Mouse (Mus musculus) embryonic facial prominence, embryonic 13.5 days (tissue): ENCODE data around the gene Luc7l2. TPM values are rescaled to one million over a fixed set of nuclear protein-coding genes. Genes with fewer than 3 reads are reported as not detected.

ENCODE experiments used
- ATAC-seq: fragments of 200-750 bp; cut with Nextera tagmentation; 2 replicates; pipeline ENCODE4 v1.8.0; 2017; ENCODE audit warnings: low read depth; ENCODE audit not compliant: insufficient number of reproducible peaks, insufficient read depth, low FRiP score, low TSS enrichment
- H3K27ac ChIP-seq: fragments of 300-500 bp; sonication (generic); 2 replicates; pipeline ENCODE4 v1.5.1; 2015; ENCODE audit warnings: moderate library complexity, mild to moderate bottlenecking, inconsistent platforms
- H3K27me3 ChIP-seq: fragments of 300-500 bp; sonication (generic); 2 replicates; pipeline ENCODE4 v1.6.1; 2015; ENCODE audit warnings: mild to moderate bottlenecking, inconsistent platforms
- H3K36me3 ChIP-seq: fragments of 300-500 bp; sonication (generic); 2 replicates; pipeline ENCODE4 v1.6.1; 2015; ENCODE audit warnings: mild to moderate bottlenecking, inconsistent platforms
- H3K4me1 ChIP-seq: fragments of 300-500 bp; sonication (generic); 2 replicates; pipeline ENCODE4 v1.6.1; 2015; ENCODE audit warnings: inconsistent platforms
- H3K4me2 ChIP-seq: fragments of 300-500 bp; sonication (generic); 2 replicates; pipeline ENCODE4 v1.6.1; 2015; ENCODE audit warnings: moderate library complexity, mild to moderate bottlenecking, inconsistent platforms
- H3K4me3 ChIP-seq: fragments of 300-500 bp; sonication (generic); 2 replicates; pipeline ENCODE4 v1.5.1; 2015; ENCODE audit warnings: mild to moderate bottlenecking, inconsistent platforms
- H3K9ac ChIP-seq: fragments of 300-500 bp; sonication (generic); 2 replicates; pipeline ENCODE4 v1.6.1; 2015; ENCODE audit warnings: mild to moderate bottlenecking, inconsistent platforms
- H3K9me3 ChIP-seq: fragments of 300-500 bp; sonication (generic); 2 replicates; pipeline ENCODE4 v1.6.1; 2016; ENCODE audit warnings: inconsistent platforms
- WGBS: fragments of 180-500 bp; shearing (Covaris S2); methylation state at CpG from one replicate; pipeline ENCODE4 v1.1.7; 2015; ENCODE audit warnings: mixed read lengths; 5-methylcytosine and 5-hydroxymethylcytosine counted together
- polyA plus RNA-seq: library from polyadenylated mRNA; unstranded; fragments of >200 nt; fragmentation: Nextera tagmentation; extraction: Ambion mirVana; gene quantifications from 2 replicates; pipeline ENCODE4 v1.2.1, GENCODE M21; 2015

The Luc7l2 gene
- polyA plus RNA-seq, 1 experiment from 2014 or later, result 59.2 TPM

DNA sequence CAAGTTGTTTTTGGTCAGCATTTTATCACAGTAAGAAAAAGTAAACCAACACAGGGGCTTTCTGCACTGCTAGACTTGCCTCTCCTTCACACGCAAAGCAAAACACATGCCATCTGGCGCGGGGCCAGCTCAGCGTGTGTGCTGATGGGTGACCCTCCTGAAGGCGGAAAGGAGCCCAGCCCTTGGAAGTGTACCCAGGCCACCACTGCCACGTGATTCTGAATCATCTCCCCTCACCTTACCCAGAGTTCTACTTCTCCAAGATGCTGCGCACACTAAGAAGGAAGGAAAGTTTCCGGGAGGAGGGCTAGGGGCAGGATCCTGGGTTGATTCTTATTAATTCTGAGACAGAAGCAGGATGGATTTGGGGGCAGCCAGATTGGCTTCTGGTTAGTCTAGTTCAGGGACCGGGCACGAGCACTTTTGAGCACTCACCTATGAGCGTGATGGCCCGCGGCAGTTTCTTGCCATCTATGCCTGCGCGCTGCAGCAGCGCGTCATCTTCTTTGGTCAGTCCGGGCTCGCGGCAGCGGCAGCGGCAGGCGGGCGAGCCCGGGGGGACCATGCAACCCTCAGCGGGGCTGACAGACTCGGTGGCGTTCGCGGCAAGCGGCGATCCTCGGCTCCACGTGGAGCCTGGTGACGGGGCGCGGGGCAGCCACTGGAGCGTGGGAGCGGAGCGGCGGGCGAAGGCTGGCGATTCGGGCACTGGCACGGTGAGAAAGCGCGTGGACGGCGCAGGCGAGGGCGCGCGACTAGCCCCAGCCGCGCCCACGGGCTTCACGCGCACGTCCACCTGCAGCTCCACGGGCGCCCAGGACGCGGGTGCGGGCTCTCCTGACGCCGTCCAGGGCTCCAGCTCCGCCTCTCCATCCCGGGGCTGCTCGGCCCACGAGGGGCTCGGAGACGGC is 85.1 kb downstream of the Luc7l2 start:
- WGBS, result 1% methylated on average over 72 of the region's 72 CpGs

DNA sequence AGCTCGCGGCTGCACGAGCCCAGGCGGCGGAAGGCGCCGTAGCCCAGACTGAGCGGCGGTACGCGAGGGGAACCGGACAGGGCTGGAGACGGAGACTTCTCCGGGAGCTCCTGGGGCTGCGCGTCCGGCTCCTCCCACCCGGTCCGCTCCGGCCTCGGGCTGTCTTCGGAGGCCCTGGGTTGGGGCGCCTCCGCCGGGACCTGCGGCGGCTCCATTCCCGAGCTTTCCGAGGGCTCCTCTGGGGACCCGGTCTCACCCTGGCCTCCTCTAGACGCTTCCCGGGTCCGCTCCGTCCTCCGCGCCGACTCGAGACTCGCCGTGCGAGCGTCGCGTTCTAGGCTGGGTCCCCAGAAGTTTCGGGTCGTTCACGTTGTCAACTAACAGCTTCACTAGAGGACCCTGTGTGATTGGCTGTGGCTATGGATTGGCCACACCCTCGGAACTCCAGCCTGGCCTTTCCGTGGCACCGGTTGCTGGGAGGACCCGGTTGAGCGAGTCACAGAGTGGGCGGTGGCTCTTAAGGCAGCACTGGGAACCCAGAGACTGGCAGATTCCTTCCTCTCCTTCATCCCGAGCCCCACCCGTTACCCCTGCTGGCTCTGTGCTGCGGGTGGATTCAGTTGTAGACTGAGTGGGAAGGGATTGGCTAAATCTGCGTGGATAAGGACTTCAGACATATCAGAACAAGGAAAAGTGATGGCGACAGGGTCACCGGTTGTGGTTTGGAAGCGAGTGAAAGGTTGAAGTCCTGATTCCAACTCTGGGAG is 85.9 kb downstream of the Luc7l2 start, which contains the start of gene Klrg2:
Gene Klrg2, minus strand, starts transcription at position 391 of the 767 bp plus-strand sequence.
- peaks cover 29% of the 10 kb centered on the region for H3K4me1 ChIP-seq
- peak within 1 kb of the TSS; percentile 68 for H3K9ac ChIP-seq
- peak within 1 kb of the TSS; percentile 100 for H3K4me2 ChIP-seq
- 1% methylated on average over 60 of the region's 60 CpGs for WGBS
- no peak within 1 kb of the TSS for H3K27ac ChIP-seq
- H3K27me3 ChIP-seq, result peaks cover 90% of the 10 kb centered on the region
- H3K9me3 ChIP-seq, result no peaks in the 10 kb centered on the region
- H3K4me3 ChIP-seq, result peak within 1 kb of the TSS; percentile 59
- peak; percentile 75 for ATAC-seq
- no peaks in the 10 kb centered on the region for H3K36me3 ChIP-seq

More for the DNA sequence above, 85.1 kb downstream of the Luc7l2 start:
- Histone ChIP-seq H3K27me3 (peaks cover 83% of the 10 kb centered on the region), H3K9me3 (no peaks in the 10 kb centered on the region), H3K27ac (no peak overlapping the region), H3K4me3 (peak overlapping the region; percentile 59), H3K4me1 (peaks cover 26% of the 10 kb centered on the region), H3K36me3 (no peaks in the 10 kb centered on the region), H3K4me2 (peak overlapping the region; percentile 100), H3K9ac (peak overlapping the region; percentile 68)
- ATAC-seq, result peak; percentile 65; the same call in 1 of the 2 replicates

DNA sequence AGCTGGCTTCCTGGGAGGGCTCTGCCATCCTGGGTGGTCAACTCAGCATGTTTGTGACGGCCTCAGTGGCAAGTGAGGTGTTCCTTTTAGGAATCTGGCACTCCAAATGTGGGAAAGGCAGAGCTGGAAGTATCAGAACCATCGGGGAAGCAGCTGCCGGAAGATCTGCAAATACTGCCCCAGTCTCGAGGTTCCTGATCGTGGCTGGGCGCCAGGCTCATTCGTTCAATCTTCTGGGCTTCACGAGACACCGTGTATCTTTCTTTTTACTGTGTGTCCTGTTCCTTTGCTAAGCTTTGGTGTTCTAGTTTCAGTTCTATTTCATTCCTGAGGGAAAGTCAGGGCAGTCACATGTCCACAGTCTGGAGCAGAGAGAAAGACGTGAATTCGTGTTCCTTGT is 89.3 kb downstream of the Luc7l2 start:
- Histone ChIP-seq H3K9me3 (no peaks in the 10 kb centered on the region), H3K27me3 (peaks cover 76% of the 10 kb centered on the region), H3K36me3 (no peaks in the 10 kb centered on the region), H3K4me2 (no peak overlapping the region), H3K27ac (no peak overlapping the region), H3K9ac (no peak overlapping the region), H3K4me1 (peaks cover 29% of the 10 kb centered on the region), H3K4me3 (no peak overlapping the region)
- WGBS, result 67% methylated on average over 11 of the region's 11 CpGs
- no peak for ATAC-seq

DNA sequence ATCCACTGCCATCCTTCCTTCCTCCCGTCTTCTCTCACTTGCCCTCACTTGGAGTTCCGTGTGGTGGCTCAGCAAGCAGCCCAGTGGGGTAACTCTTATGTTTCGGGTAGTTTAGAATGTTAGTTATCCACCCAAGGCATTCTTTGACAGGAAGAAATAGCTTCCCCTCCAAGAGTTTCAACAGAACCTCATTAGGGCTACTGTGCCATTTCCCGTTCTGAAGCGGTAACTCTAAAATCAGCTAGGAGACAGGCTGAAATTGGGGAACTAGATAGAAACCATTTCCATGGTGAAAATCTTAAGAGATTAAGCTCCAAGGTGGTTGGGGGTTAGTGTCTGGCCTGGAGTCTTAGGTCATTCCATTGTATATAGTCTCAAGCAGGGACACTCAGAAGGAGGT is 90.1 kb downstream of the Luc7l2 start:
- Histone ChIP-seq H3K9ac (no peak overlapping the region), H3K9me3 (no peaks in the 10 kb centered on the region), H3K4me2 (no peak overlapping the region), H3K36me3 (no peaks in the 10 kb centered on the region), H3K4me3 (no peak overlapping the region), H3K27ac (no peak overlapping the region), H3K4me1 (peaks cover 21% of the 10 kb centered on the region), H3K27me3 (peaks cover 68% of the 10 kb centered on the region)
- ATAC-seq, result no peak
- WGBS, result 66% methylated on average over 5 of the region's 5 CpGs

DNA sequence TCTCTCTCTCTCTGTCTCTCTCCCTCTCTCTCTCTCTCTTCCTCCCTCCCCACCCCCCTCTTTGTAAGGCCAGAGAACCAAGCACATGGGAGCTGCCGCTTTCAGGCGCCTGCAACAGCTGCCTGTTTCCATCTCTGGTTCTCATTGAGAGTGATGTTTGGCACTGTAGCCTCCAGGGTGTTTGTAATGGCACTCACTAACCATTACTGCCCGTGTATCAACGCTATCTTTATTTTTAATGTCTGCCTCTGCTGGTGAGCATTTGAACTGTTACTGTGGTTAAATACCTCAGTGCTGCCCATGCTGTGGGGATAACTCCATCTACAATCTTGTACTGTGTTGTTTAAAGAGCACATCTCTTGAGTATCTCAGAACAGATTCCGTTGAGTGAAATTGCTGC is 90.5 kb downstream of the Luc7l2 start:
- H3K4me1 ChIP-seq, result peaks cover 17% of the 10 kb centered on the region
- no peak for ATAC-seq
- no peak overlapping the region for H3K4me2 ChIP-seq
- H3K9ac ChIP-seq, result no peak overlapping the region
- H3K36me3 ChIP-seq, result no peaks in the 10 kb centered on the region
- H3K27me3 ChIP-seq, result peaks cover 64% of the 10 kb centered on the region
- 31% methylated on average over 5 of the region's 5 CpGs for WGBS
- no peaks in the 10 kb centered on the region for H3K9me3 ChIP-seq
- H3K4me3 ChIP-seq, result no peak overlapping the region
- H3K27ac ChIP-seq, result no peak overlapping the region

DNA sequence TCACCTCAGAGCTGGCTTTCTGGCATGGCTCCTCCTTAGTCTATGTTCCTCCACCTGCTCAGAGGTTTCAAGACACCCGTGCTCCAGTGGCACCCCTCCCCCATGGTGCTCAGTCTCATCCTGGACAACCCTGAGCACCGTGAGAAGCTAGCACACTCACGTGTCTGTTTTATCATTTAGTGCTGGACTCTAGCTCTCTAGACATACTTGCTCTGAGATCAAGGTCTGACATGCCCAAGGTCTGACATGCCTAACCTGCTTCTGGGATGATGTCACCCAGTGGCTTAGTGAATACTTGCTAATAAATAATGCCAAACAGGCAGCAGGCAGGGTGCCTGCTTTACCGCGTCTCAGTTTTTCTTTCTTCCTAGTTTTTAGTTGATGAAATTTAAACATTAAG is 91.5 kb downstream of the Luc7l2 start:
- H3K27me3 ChIP-seq, result peaks cover 54% of the 10 kb centered on the region
- H3K9ac ChIP-seq, result no peak overlapping the region
- no peak overlapping the region for H3K27ac ChIP-seq
- no peaks in the 10 kb centered on the region for H3K36me3 ChIP-seq
- H3K9me3 ChIP-seq, result no peaks in the 10 kb centered on the region
- no peak overlapping the region for H3K4me3 ChIP-seq
- 68% methylated on average over 5 of the region's 5 CpGs for WGBS
- ATAC-seq, result no peak
- H3K4me2 ChIP-seq, result no peak overlapping the region
- H3K4me1 ChIP-seq, result 0 out of 2 replicates have a peak, but pooled peaks cover 8% of the 10 kb centered on the region

DNA sequence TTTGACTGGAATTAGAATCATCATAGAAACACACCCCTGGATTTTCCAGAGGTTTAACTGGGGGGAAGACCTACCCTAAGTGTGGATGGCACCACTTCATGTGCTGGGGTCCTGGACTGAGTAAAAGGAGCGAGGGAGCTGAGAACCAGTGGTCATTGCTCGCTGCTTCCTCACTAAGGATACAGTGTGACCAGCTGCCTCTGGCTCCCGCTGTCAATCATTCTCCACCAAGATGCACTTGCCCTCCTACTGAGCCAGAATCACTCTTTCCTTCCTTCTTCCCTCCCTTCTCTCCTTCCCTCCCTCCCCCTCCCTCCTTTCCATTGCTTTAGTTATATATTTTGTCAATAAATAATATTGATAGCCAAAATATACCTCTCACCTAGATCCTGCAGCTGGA is 91.9 kb downstream of the Luc7l2 start:
- Histone ChIP-seq H3K9me3 (no peaks in the 10 kb centered on the region), H3K4me3 (no peak overlapping the region), H3K27me3 (peaks cover 50% of the 10 kb centered on the region), H3K4me2 (no peak overlapping the region), H3K27ac (no peak overlapping the region), H3K36me3 (no peaks in the 10 kb centered on the region), H3K9ac (no peak overlapping the region), H3K4me1 (0 out of 2 replicates have a peak, but pooled peaks cover 8% of the 10 kb centered on the region)
- 74% methylated on average over 3 of the region's 3 CpGs for WGBS
- no peak for ATAC-seq

DNA sequence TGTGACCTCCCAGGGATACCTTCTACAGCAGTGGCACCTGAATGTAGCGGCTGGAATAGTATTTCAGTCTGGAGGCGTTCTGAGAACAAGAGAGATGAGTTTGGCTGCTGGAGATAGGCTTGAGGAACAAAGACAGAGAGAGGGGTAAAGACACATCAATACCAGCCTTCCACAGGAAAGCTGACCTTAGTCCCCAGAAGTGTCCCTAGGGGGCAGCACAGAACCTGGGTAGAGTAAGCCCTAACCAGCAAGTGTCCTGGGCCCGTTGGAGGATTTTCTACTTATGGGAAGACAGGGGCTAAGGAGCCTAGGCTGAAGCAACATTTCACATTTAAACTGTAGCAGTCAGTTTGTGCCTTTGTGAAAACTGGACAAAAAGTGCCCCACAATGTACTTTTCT is 98.4 kb downstream of the Luc7l2 start:
- WGBS, result 66% methylated on average over 3 of the region's 3 CpGs

DNA sequence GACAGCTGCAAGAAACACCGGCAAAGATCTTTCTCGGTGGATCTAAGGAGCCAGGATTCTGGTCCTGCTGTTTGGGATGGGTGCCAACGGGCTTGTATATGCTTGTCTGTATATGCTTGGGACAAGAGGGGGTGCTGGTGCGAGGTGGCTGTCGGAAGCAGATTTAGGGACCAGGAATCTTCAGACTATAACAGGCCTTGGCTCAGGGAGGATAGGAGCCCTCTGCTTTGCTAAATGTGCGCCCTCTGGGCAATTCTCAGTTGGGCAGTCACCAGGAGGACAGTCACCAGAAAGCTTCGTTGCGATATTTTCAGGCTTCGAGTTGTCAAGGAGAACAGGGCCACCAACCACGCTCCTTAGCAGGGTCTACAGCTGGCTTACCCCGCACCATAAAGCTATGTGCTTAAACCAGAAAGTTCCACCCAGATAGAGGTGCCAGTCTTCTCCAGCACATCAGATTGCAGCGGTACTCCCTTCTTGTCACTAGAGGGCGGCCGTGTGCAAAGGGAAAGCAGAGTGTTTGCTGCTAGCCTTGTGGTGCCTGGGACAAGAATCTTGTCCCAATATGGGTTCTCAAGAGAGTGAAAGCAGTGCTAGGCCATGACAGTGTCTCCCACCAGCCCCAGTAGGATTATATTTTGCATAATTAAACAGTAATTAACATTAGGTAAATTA is 99.3 kb downstream of the Luc7l2 start:
- 38% methylated on average over 14 of the region's 14 CpGs for WGBS
- Histone ChIP-seq H3K9ac (no peak overlapping the region), H3K9me3 (no peaks in the 10 kb centered on the region), H3K27me3 (no peaks in the 10 kb centered on the region), H3K4me2 (no peak overlapping the region), H3K4me3 (no peak overlapping the region), H3K27ac (no peak overlapping the region), H3K4me1 (no peaks in the 10 kb centered on the region), H3K36me3 (no peaks in the 10 kb centered on the region)
- ATAC-seq, result no peak

More for the DNA sequence above, 98.4 kb downstream of the Luc7l2 start:
- Histone ChIP-seq H3K9me3 (no peaks in the 10 kb centered on the region), H3K9ac (no peak overlapping the region), H3K27me3 (peaks cover 3% of the 10 kb centered on the region; the same call in 1 of the 2 replicates), H3K4me2 (no peak overlapping the region), H3K36me3 (no peaks in the 10 kb centered on the region), H3K4me3 (no peak overlapping the region), H3K27ac (no peak overlapping the region), H3K4me1 (no peaks in the 10 kb centered on the region)
- no peak for ATAC-seq
